Mouse (Mus musculus) neural tube, embryonic 11.5 days (tissue): ENCODE results near the gene Cirbp. TPM values are rescaled to one million over a fixed set of nuclear protein-coding genes. Genes with fewer than 3 reads are reported as not detected.

Experiments used
- ATAC-seq: fragments of 200-750 bp; cut with Nextera tagmentation; 2 replicates; pipeline ENCODE4 v1.8.0; 2017; ENCODE audit warnings: moderate number of reproducible peaks, mild to moderate bottlenecking, moderate TSS enrichment, moderate library complexity; ENCODE audit not compliant: insufficient read depth, low FRiP score, low TSS enrichment
- DNase-seq: peaks from one replicate; pipeline ENCODE4 v3.0.0-alpha.2; 2015; ENCODE audit warnings: low spot score
- H3K27ac ChIP-seq: fragments of 300-500 bp; sonication (generic); 2 replicates; pipeline ENCODE4 v1.5.1; 2014; ENCODE audit warnings: low read depth, mild to moderate bottlenecking, low read length
- H3K27me3 ChIP-seq: fragments of 300-500 bp; sonication (generic); 2 replicates; pipeline ENCODE4 v1.6.1; 2014; ENCODE audit warnings: mild to moderate bottlenecking, low read length, mixed read lengths; ENCODE audit not compliant: control insufficient read depth, insufficient read depth
- H3K36me3 ChIP-seq: fragments of 300-500 bp; sonication (generic); 2 replicates; pipeline ENCODE4 v1.6.1; 2014; ENCODE audit warnings: mild to moderate bottlenecking, low read length, moderate library complexity, mixed read lengths; ENCODE audit not compliant: control insufficient read depth, insufficient read depth
- H3K4me1 ChIP-seq: fragments of 300-500 bp; sonication (generic); 2 replicates; pipeline ENCODE4 v1.6.1; 2014; ENCODE audit warnings: low read length, mixed read lengths; ENCODE audit not compliant: control insufficient read depth, insufficient read depth
- H3K4me2 ChIP-seq: fragments of 300-500 bp; sonication (generic); 2 replicates; pipeline ENCODE4 v1.6.1; 2014; ENCODE audit warnings: low read depth, mild to moderate bottlenecking, moderate library complexity
- H3K4me3 ChIP-seq: fragments of 300-500 bp; sonication (generic); 2 replicates; pipeline ENCODE4 v1.5.1; 2014; ENCODE audit warnings: low read depth, low read length
- H3K9ac ChIP-seq: fragments of 300-500 bp; sonication (generic); 2 replicates; pipeline ENCODE4 v1.6.1; 2014; ENCODE audit warnings: mild to moderate bottlenecking, low read length
- H3K9me3 ChIP-seq: fragments of 300-500 bp; sonication (generic); 2 replicates; pipeline ENCODE4 v1.6.1; 2016; ENCODE audit warnings: low read length; ENCODE audit not compliant: control insufficient read depth
- WGBS: fragments of 180-500 bp; shearing (Covaris S2); extraction: QIAGEN DNeasy Blood & Tissue Kit; methylation state at CpG from one replicate; pipeline ENCODE4 v1.1.7; 2014; 5-methylcytosine and 5-hydroxymethylcytosine counted together
- polyA plus RNA-seq: library from polyadenylated mRNA; unstranded; fragments of >200 nt; fragmentation: Nextera tagmentation; extraction: Ambion mirVana; gene quantifications from 2 replicates; pipeline ENCODE4 v1.2.1, GENCODE M21; 2014

Gene Cirbp
- polyA plus RNA-seq, 1 experiment from 2014 or later = 85.1 TPM

- no peaks in the 10 kb centered on the region for H3K27me3 ChIP-seq
- no peaks in the 10 kb centered on the region for H3K9me3 ChIP-seq
- no peaks in the 10 kb centered on the region for H3K36me3 ChIP-seq
- ATAC-seq (no peak), DNase-seq (no peak)
- no peaks in the 10 kb centered on the region for H3K4me1 ChIP-seq
- H3K27ac ChIP-seq = no peak overlapping the region
- WGBS = 16% methylated on average over 16 of the region's 16 CpGs
- no peak overlapping the region for H3K4me3 ChIP-seq
- no peak overlapping the region for H3K9ac ChIP-seq
- H3K4me2 ChIP-seq = no peak overlapping the region
Measured at GRCm38 (mm10) chr10:80215048-80215772, 49.4 kb downstream of the Cirbp start.

GRCm38 (mm10) chr10:80220676-80221075 is 54.9 kb downstream of the Cirbp start:
- no peak for DNase-seq
- ATAC-seq = no peak
- Histone ChIP-seq H3K27ac (no peak overlapping the region), H3K4me2 (no peak overlapping the region), H3K36me3 (no peaks in the 10 kb centered on the region), H3K4me1 (peaks cover 2% of the 10 kb centered on the region; the same call in 1 of the 2 replicates), H3K27me3 (no peaks in the 10 kb centered on the region), H3K4me3 (no peak overlapping the region), H3K9ac (no peak overlapping the region), H3K9me3 (no peaks in the 10 kb centered on the region)
- 39% methylated on average over 5 of the region's 9 CpGs for WGBS

Other genes starting within 250 kb of the Cirbp start
- 0.77 and 0.80 TPM in 2 replicates for gene Kiss1r, start 249.0 kb upstream of the Cirbp start, polyA plus RNA-seq
- gene R3hdm4, start 244.8 kb upstream of the Cirbp start, polyA plus RNA-seq = 150 and 156 TPM in 2 replicates
- gene Arid3a, start 238.9 kb upstream of the Cirbp start, polyA plus RNA-seq = 7.0 and 8.5 TPM in 2 replicates
- gene Wdr18, start 205.8 kb upstream of the Cirbp start, polyA plus RNA-seq = 115 TPM in 2 replicates
- gene Grin3b, start 195.3 kb upstream of the Cirbp start, polyA plus RNA-seq = 0.16 and 0.30 TPM in 2 replicates
- gene Tmem259, start 181.7 kb upstream of the Cirbp start, polyA plus RNA-seq = 16.1 and 17.7 TPM in 2 replicates
- gene Cnn2, start 177.4 kb upstream of the Cirbp start, polyA plus RNA-seq = 167 and 187 TPM in 2 replicates
- 4.3 and 7.0 TPM in 2 replicates for gene Abca7, start 169.5 kb upstream of the Cirbp start, polyA plus RNA-seq
- 4.6 and 4.9 TPM in 2 replicates for gene Arhgap45, start 149.3 kb upstream of the Cirbp start, polyA plus RNA-seq
- gene Polr2e, start 126.2 kb upstream of the Cirbp start, polyA plus RNA-seq = 222 and 234 TPM in 2 replicates
- gene Gpx4, start 118.8 kb upstream of the Cirbp start, polyA plus RNA-seq = 540 and 570 TPM in 2 replicates
- gene Sbno2, start 60.4 kb upstream of the Cirbp start, polyA plus RNA-seq = 11.3 and 11.9 TPM in 2 replicates
- 22.0 and 23.5 TPM in 2 replicates for gene Stk11, start 50.2 kb upstream of the Cirbp start, polyA plus RNA-seq
- gene Atp5d, start 27.4 kb upstream of the Cirbp start, polyA plus RNA-seq = 376 and 386 TPM in 2 replicates
- 11.1 and 11.3 TPM in 2 replicates for gene Cbarp, start 25.1 kb upstream of the Cirbp start, polyA plus RNA-seq
- 70.0 and 78.2 TPM in 2 replicates for gene Midn, start 17.7 kb upstream of the Cirbp start, polyA plus RNA-seq
- 8.8 and 10.8 TPM in 2 replicates for gene 1600002K03Rik, start 7.0 kb downstream of the Cirbp start, polyA plus RNA-seq
- gene Efna2, start 13.5 kb downstream of the Cirbp start, polyA plus RNA-seq = 36.2 and 38.9 TPM in 2 replicates
- 59.6 and 61.8 TPM in 2 replicates for gene Mum1, start 60.4 kb downstream of the Cirbp start, polyA plus RNA-seq
- gene Ndufs7, start 83.1 kb downstream of the Cirbp start, polyA plus RNA-seq = 247 and 261 TPM in 2 replicates
- 35.1 and 37.7 TPM in 2 replicates for gene Gamt, start 95.0 kb downstream of the Cirbp start, polyA plus RNA-seq
- 49.8 and 51.9 TPM in 2 replicates for gene Dazap1, start 95.5 kb downstream of the Cirbp start, polyA plus RNA-seq
- 857 and 860 TPM in 2 replicates for gene Rps15, start 126.5 kb downstream of the Cirbp start, polyA plus RNA-seq
- gene Apc2, start 130.0 kb downstream of the Cirbp start, polyA plus RNA-seq = 81.4 and 81.7 TPM in 2 replicates
- gene 2310011J03Rik, start 154.6 kb downstream of the Cirbp start, polyA plus RNA-seq = 37.3 and 40.5 TPM in 2 replicates
- 2.0 and 2.4 TPM in 2 replicates for gene Pcsk4, start 163.5 kb downstream of the Cirbp start, polyA plus RNA-seq
- gene Reep6, start 164.0 kb downstream of the Cirbp start, polyA plus RNA-seq = 4.2 and 5.5 TPM in 2 replicates
- 0.17 and 0.27 TPM in 2 replicates for gene Adamtsl5, start 182.4 kb downstream of the Cirbp start, polyA plus RNA-seq
- gene Plk5, start 190.5 kb downstream of the Cirbp start, polyA plus RNA-seq = 0.17 TPM in 1 of 2 replicates, not detected in the other
- 12.6 and 15.5 TPM in 2 replicates for gene Mex3d, start 221.7 kb downstream of the Cirbp start, polyA plus RNA-seq
- 262 and 271 TPM in 2 replicates for gene Mbd3, start 233.6 kb downstream of the Cirbp start, polyA plus RNA-seq
- 494 and 521 TPM in 2 replicates for gene Uqcr11, start 240.8 kb downstream of the Cirbp start, polyA plus RNA-seq